Mouse (Mus musculus): ENCODE data around the gene Ccser1. TPM values are rescaled to one million over a fixed set of nuclear protein-coding genes. Genes with fewer than 3 reads are reported as not detected.

Gene Ccser1
- polyA plus RNA-seq, 1 experiment from 2014 or later = 6.1 TPM

DNA sequence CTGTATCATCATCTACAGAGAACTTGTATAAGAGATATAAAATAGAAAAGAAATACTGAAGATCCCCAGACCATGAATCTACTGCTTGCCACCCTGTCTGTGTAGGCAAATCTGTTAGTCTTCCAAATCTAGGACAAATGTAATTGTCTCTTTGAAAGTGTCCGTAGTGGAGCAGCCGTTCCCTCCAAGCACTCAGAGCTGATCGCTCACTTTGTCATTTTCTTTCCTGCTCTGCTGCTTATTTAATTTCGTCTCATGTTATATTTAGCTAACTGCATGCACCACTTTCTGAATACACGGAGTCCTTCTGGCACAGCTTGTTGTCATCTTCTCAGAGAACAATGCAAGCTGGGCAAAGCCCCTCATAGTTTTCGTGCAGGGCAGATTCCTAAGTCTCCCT lies 1018.6 kb downstream of the Ccser1 start:
- Histone ChIP-seq H3K9me3 (no peaks in the 10 kb centered on the region), H3K27me3 (replicated peaks) (no peaks in the 10 kb centered on the region), H3K36me3 (no peaks in the 10 kb centered on the region), H3K9ac (no peak overlapping the region), H3K27ac (no peak overlapping the region), H3K4me1 (no peaks in the 10 kb centered on the region), H3K4me2 (no peak overlapping the region), H3K4me3 (replicated peaks) (no peak overlapping the region)
- ATAC-seq (ENCODE audit: insufficient read depth, low FRiP score, low read depth) = no peak
- WGBS = 56% methylated on average over 6 of the region's 6 CpGs

DNA sequence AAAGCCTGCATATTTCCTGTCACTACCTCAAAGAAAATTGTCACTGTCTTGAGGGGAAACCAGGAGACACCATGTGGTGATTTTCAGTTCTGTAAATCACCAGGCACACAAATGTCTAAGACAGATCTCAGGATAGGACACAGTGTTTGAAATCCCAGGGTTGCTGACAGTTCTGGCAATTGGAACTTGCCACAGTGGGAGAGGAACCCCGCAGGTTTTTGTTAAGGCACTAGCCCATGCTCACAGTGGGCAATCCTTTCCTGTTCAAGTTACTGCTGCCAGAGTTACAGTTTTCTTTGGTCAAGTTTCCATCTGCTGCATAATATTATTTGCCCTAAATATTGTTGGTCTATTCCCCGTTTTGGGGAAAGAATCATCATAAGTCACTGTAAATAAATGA lies 1024.9 kb downstream of the Ccser1 start:
- WGBS = 51% methylated on average over 2 of the region's 2 CpGs
- no peak overlapping the region for H3K4me2 ChIP-seq

DNA sequence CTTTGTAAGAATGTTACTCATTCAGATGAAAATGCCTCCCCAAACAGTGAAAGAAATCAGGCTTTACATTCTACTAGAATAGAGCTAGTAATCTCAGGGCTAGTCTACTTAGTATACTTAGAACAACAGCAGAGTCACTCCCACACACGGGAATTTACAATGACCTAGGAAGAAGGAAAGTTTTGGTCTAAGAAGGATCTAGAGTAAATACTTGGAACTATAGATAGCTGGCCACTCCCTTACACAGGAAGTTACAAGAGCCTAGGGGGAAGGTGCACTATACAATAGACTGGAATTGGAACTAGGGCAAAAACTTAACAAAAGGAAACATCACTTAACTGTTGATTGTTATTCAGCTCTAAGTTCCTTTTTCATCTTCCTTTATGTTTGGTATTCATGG lies 1041.7 kb downstream of the Ccser1 start:
- 32% methylated on average over 1 of the region's 1 CpGs for WGBS

More for the DNA sequence above, 1024.9 kb downstream of the Ccser1 start:
- Histone ChIP-seq H3K27ac (no peak overlapping the region), H3K9me3 (no peaks in the 10 kb centered on the region), H3K27me3 (replicated peaks) (no peaks in the 10 kb centered on the region), H3K9ac (no peak overlapping the region), H3K36me3 (no peaks in the 10 kb centered on the region), H3K4me3 (replicated peaks) (no peak overlapping the region), H3K4me1 (no peaks in the 10 kb centered on the region)
- no peak for ATAC-seq (ENCODE audit: insufficient read depth, low FRiP score, low read depth)

DNA sequence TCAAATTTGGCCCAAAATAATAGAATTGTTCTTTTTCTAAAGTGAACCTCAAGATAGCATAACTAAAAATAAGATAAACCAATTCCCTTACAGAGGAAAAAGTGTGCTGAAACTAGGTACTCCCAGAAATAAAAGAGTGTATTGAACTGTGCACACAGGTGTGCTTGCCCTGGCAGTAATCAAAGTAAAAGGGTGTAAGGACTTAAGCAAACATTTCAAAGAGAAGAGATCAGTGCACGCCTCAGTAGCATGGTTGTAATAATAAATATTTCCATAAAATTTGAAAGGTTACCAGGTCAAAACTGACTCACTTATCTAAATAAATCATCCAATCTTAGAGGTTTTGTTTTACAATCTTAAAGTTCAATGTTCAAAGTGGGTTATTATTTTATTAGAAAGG lies 1083.8 kb downstream of the Ccser1 start:
- no peak overlapping the region for H3K4me2 ChIP-seq
- no peak overlapping the region for H3K9ac ChIP-seq
- peak; percentile 84 for ATAC-seq (ENCODE audit: insufficient read depth, low FRiP score, low read depth)
- no peaks in the 10 kb centered on the region for H3K27me3 ChIP-seq (replicated peaks)
- no peaks in the 10 kb centered on the region for H3K36me3 ChIP-seq
- no peaks in the 10 kb centered on the region for H3K4me1 ChIP-seq
- WGBS = 26% methylated on average over 1 of the region's 1 CpGs
- no peak overlapping the region for H3K27ac ChIP-seq
- no peaks in the 10 kb centered on the region for H3K9me3 ChIP-seq
- H3K4me3 ChIP-seq (replicated peaks) = no peak overlapping the region

More for the DNA sequence above, 1041.7 kb downstream of the Ccser1 start:
- H3K9me3 ChIP-seq = no peaks in the 10 kb centered on the region
- no peak for ATAC-seq (ENCODE audit: insufficient read depth, low FRiP score, low read depth)
- no peak overlapping the region for H3K4me3 ChIP-seq (replicated peaks)
- H3K4me1 ChIP-seq = no peaks in the 10 kb centered on the region
- H3K36me3 ChIP-seq = no peaks in the 10 kb centered on the region
- no peak overlapping the region for H3K4me2 ChIP-seq
- H3K27me3 ChIP-seq (replicated peaks) = no peaks in the 10 kb centered on the region
- no peak overlapping the region for H3K27ac ChIP-seq
- H3K9ac ChIP-seq = no peak overlapping the region

DNA sequence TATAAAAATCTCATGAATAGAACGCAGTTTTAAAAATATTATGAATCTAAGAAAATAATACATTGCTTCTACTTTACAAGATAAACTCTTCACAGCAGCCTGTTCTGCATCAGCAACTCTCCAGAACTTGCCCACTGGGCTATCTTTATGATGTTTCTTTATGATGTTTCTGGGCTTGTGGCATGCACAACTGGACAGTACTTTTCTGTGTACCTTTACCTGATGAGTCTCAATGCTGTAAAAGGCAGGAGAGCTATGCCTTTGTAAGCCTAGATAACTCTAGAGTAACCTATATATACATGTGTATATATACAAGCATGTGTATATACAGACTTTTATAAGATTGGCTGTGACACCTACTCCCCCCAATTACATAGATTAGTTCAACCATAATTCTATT lies 1084.4 kb downstream of the Ccser1 start:
- H3K27ac ChIP-seq = no peak overlapping the region
- H3K36me3 ChIP-seq = no peaks in the 10 kb centered on the region
- H3K4me3 ChIP-seq (replicated peaks) = no peak overlapping the region
- no peak overlapping the region for H3K4me2 ChIP-seq
- H3K9me3 ChIP-seq = no peaks in the 10 kb centered on the region
- H3K27me3 ChIP-seq (replicated peaks) = no peaks in the 10 kb centered on the region
- 73% methylated on average over 1 of the region's 1 CpGs for WGBS
- H3K9ac ChIP-seq = no peak overlapping the region
- H3K4me1 ChIP-seq = no peaks in the 10 kb centered on the region
- no peak for ATAC-seq (ENCODE audit: insufficient read depth, low FRiP score, low read depth)

DNA sequence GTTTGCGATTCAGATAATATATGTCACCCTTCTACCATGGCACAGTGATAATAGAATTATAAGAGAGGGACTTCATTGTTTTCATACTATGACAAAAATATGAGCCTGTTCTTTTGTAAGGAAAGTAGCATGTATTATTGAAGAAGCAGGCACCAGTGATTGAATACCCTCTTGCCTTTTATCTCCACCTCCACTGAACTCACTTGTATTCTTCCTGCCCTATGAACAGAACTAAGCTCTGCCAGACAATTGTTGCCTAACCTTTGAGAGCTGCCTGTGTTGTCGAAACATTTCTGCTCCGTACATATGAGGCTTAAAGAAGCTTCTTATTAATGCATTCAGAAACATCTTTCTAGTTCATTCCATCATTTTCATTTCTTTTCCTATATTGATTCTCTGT lies 1101.1 kb downstream of the Ccser1 start:
- H3K4me3 ChIP-seq (replicated peaks) = no peak overlapping the region
- H3K36me3 ChIP-seq = no peaks in the 10 kb centered on the region
- H3K27ac ChIP-seq = no peak overlapping the region
- no peak overlapping the region for H3K9ac ChIP-seq
- ATAC-seq (ENCODE audit: insufficient read depth, low FRiP score, low read depth) = no peak
- no peak overlapping the region for H3K4me2 ChIP-seq
- no peaks in the 10 kb centered on the region for H3K27me3 ChIP-seq (replicated peaks)
- H3K9me3 ChIP-seq = no peaks in the 10 kb centered on the region
- WGBS = 81% methylated on average over 3 of the region's 3 CpGs
- H3K4me1 ChIP-seq = no peaks in the 10 kb centered on the region

DNA sequence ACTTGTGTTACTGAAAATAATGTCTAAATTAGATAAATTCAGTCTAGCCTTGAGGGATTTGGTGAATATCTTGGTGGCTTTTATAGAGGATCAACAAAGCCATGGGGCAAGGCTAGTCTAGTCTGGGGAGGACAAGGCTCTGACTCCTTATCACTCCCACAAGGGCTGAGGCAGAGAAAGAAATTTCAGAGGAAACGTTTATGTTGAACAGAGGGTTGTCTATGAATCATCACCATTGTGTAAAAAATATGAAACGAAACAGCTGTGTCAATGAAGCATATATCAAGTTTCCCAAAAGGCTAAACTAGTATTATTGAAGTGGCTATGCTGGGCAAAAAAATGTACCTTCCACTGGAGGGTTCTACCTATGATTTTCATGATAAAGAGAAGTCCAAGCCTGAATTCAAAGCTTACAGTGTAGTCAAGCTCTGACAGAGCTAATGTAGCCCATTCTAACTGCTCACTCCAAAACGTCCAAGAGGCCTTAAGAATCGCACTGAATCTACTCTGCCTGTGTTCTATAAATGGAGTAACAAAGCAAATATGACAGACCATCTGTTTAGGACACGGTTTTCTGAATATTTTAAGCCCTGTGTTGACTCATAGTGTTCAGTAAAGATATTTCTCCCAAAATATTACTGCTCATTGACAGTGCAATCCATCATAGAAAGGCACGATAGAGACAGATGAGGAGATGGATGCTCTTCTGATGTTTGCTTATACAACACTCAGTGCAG lies 1121.6 kb downstream of the Ccser1 start:
- WGBS = 46% methylated on average over 6 of the region's 6 CpGs
- no peaks in the 10 kb centered on the region for H3K27me3 ChIP-seq (replicated peaks)
- no peaks in the 10 kb centered on the region for H3K9me3 ChIP-seq
- no peak overlapping the region for H3K4me3 ChIP-seq (replicated peaks)
- no peaks in the 10 kb centered on the region for H3K36me3 ChIP-seq
- no peak overlapping the region for H3K9ac ChIP-seq
- no peak overlapping the region for H3K27ac ChIP-seq
- ATAC-seq (ENCODE audit: insufficient read depth, low FRiP score, low read depth) = no peak
- no peak overlapping the region for H3K4me2 ChIP-seq
- no peaks in the 10 kb centered on the region for H3K4me1 ChIP-seq

DNA sequence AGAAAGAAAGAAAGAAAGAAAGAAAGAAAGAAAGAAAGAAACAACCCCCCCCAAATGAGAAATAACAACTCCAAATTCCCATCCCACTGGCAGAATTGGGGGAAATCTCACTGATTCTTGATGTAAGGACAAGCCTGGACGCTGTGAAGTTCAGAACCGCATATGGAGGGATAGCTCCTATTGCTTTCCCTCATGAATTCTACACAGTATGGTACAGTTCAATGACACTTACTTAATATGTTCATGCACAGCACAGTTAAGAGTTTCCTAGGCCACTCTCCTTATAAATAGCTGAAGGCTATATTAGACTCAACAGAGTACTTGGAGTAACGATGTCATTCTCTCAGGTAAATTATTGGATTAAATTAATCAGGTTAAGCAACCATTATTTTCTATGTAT lies 1138.5 kb downstream of the Ccser1 start:
- Histone ChIP-seq H3K9ac (no peak overlapping the region), H3K27me3 (replicated peaks) (no peaks in the 10 kb centered on the region), H3K4me1 (no peaks in the 10 kb centered on the region), H3K4me2 (no peak overlapping the region), H3K36me3 (no peaks in the 10 kb centered on the region), H3K4me3 (replicated peaks) (no peak overlapping the region), H3K27ac (no peak overlapping the region), H3K9me3 (no peaks in the 10 kb centered on the region)
- no peak for ATAC-seq (ENCODE audit: insufficient read depth, low FRiP score, low read depth)
- 75% methylated on average over 3 of the region's 3 CpGs for WGBS

DNA sequence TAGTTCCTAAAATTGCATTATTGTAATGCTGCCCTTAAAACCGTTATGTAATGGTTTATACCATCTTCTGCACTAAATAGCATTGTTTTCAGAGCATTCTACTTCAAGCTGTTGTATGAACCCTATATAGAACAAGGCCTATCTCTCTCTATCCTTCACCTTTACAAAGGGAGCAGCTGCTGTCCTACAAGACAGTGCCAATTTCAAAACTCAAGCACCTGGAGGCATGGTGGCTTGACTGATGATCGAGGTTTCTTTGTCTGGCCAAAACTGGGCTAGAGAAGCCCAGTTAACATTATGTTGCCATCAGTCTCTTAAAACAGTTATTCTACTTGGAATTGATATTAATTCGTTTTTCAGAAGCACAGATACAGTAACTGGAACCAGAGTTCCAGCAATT lies 1160.2 kb downstream of the Ccser1 start:
- Histone ChIP-seq H3K4me2 (no peak overlapping the region), H3K4me3 (replicated peaks) (no peak overlapping the region), H3K9ac (no peak overlapping the region), H3K9me3 (no peaks in the 10 kb centered on the region), H3K4me1 (no peaks in the 10 kb centered on the region), H3K27ac (no peak overlapping the region), H3K36me3 (no peaks in the 10 kb centered on the region), H3K27me3 (replicated peaks) (no peaks in the 10 kb centered on the region)
- WGBS = 64% methylated on average over 3 of the region's 3 CpGs
- ATAC-seq (ENCODE audit: insufficient read depth, low FRiP score, low read depth) = no peak

DNA sequence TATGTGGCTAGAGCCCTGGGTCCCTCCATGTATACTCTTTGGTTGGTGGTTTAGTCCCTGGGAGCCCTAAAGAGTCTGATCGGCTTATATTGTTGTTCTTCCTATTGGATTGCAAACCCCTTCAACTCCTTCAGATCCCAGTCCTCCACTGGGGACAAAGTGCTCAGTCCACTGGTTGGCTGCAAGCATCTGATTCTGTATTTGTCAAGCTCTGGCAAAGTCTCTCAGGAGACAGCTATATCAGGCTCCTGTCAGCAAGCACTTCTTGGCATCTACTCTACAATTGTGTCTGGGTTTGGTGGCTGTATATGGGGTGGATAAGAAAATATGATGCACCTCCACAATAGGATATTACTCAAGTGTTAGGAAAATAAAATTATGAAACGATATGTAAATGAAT lies 1187.7 kb downstream of the Ccser1 start:
- Histone ChIP-seq H3K27ac (no peak overlapping the region), H3K4me2 (no peak overlapping the region), H3K9ac (no peak overlapping the region), H3K4me3 (replicated peaks) (no peak overlapping the region), H3K36me3 (no peaks in the 10 kb centered on the region), H3K9me3 (no peaks in the 10 kb centered on the region), H3K4me1 (no peaks in the 10 kb centered on the region), H3K27me3 (replicated peaks) (no peaks in the 10 kb centered on the region)
- ATAC-seq (ENCODE audit: insufficient read depth, low FRiP score, low read depth) = no peak
- WGBS = 85% methylated on average over 2 of the region's 2 CpGs
